Mouse (Mus musculus) intestine, postnatal 0 days (tissue): ENCODE measurements around the gene Il17c. TPM values are rescaled to one million over a fixed set of nuclear protein-coding genes. Genes with fewer than 3 reads are reported as not detected.

Source experiments
- ATAC-seq: fragments of 200-750 bp; cut with Nextera tagmentation; 2 replicates; pipeline ENCODE4 v1.8.0; 2017; ENCODE audit warnings: mild to moderate bottlenecking, moderate TSS enrichment, moderate library complexity
- H3K27ac ChIP-seq: fragments of 300-500 bp; sonication (generic); 2 replicates; pipeline ENCODE4 v1.5.1; 2014; ENCODE audit warnings: mild to moderate bottlenecking, low read depth, low read length, moderate library complexity
- H3K27me3 ChIP-seq: fragments of 300-500 bp; sonication (generic); replicated peaks from 2 replicates; pipeline ENCODE4 v1.6.1; 2014; ENCODE audit warnings: low read length, mixed read lengths; ENCODE audit not compliant: control insufficient read depth, insufficient read depth
- H3K36me3 ChIP-seq: fragments of 300-500 bp; sonication (generic); 2 replicates; pipeline ENCODE4 v1.6.1; 2014; ENCODE audit warnings: mild to moderate bottlenecking, moderate library complexity; ENCODE audit not compliant: control insufficient read depth, insufficient read depth
- H3K4me1 ChIP-seq: fragments of 300-500 bp; sonication (generic); replicated peaks from 2 replicates; pipeline ENCODE4 v1.6.1; 2014; ENCODE audit warnings: antibody characterized with exemption, low read length, mixed read lengths; ENCODE audit not compliant: control insufficient read depth, insufficient read depth
- H3K4me2 ChIP-seq: fragments of 300-500 bp; sonication (generic); replicated peaks from 2 replicates; pipeline ENCODE4 v1.6.1; 2014; ENCODE audit warnings: low read depth, mild to moderate bottlenecking, moderate library complexity
- H3K4me3 ChIP-seq: fragments of 300-500 bp; sonication (generic); 2 replicates; pipeline ENCODE4 v1.5.1; 2014; ENCODE audit warnings: low read depth, low read length
- H3K9ac ChIP-seq: fragments of 300-500 bp; sonication (generic); 2 replicates; pipeline ENCODE4 v1.6.1; 2014; ENCODE audit warnings: mild to moderate bottlenecking, low read depth, low read length
- H3K9me3 ChIP-seq: fragments of 300-500 bp; sonication (generic); 2 replicates; pipeline ENCODE4 v1.6.1; 2016; ENCODE audit warnings: mixed run types; ENCODE audit not compliant: control insufficient read depth
- CTCF ChIP-seq: sonication (generic); IDR thresholded peaks from 2 replicates; pipeline ENCODE4 v1.5.1; 2016; ENCODE audit warnings: low read depth, mild to moderate bottlenecking, control low read depth, antibody characterized with exemption, moderate library complexity
- WGBS: fragments of 180-500 bp; shearing (Covaris S2); extraction: QIAGEN DNeasy Blood & Tissue Kit; methylation state at CpG from one replicate; pipeline ENCODE4 v1.1.7; 2014; 5-methylcytosine and 5-hydroxymethylcytosine counted together
- microRNA-seq: library from miRNA; unstranded; fragments of <30 nt; microRNA quantifications from one replicate; pipeline ENCODE4, GENCODE M21; 2016
- polyA plus RNA-seq: library from polyadenylated mRNA; unstranded; fragments of >200 nt; fragmentation: Nextera tagmentation; extraction: Ambion mirVana; gene quantifications from 2 replicates; pipeline ENCODE4 v1.2.1, GENCODE M21; 2015

Gene Il17c
- polyA plus RNA-seq, 1 experiment from 2014 or later, result not detected

DNA sequence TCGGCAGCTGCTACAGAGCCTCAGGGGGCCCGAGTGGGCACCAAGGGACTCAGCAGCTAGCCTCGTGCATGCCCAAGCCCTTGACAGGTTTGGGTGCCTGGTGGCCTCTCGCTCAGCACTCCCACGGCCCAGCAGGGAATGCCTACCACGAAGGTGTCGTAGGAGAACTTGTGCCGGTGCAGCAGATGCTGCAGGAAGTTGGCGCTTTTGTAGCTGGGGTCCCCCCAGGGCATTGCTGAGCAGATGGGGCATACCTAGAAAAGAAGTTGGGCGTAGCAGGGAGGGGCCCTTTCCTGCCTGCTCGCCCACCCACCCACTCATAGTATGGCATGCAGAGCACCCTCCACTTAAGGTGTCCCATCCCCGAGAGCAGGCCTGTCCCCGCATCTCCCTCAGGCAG lies 46.0 kb downstream of the Il17c start:
- H3K27me3 ChIP-seq, result no peaks in the 10 kb centered on the region
- no peak overlapping the region for H3K4me3 ChIP-seq
- no peak for TF ChIP-seq CTCF
- H3K9me3 ChIP-seq, result no peaks in the 10 kb centered on the region
- no peak overlapping the region for H3K4me2 ChIP-seq
- no peak overlapping the region for H3K9ac ChIP-seq
- peaks cover 40% of the 10 kb centered on the region for H3K36me3 ChIP-seq
- no peak overlapping the region for H3K27ac ChIP-seq
- ATAC-seq, result no peak
- 93% methylated on average over 13 of the region's 13 CpGs for WGBS
- no peaks in the 10 kb centered on the region for H3K4me1 ChIP-seq

DNA sequence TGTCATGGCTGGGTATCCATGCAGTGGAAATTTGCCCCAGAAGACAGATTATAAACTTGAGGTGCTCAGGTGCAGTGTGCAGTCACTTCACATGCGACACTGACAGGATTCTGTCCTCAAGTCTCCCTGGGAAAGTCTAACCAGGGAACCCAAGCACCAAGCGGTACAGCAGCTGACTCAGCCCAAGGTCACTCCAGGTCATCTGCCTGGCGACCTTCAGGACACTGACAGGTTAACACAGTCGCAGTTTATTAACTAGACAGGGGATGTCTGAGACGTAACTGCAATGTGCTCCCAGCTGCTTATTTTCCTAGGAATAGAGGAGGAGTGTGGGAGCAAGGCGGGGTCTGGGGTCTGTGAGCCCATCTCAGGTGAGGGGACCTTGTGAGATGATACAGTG lies 47.6 kb downstream of the Il17c start:
- H3K4me3 ChIP-seq, result no peak overlapping the region
- no peak overlapping the region for H3K27ac ChIP-seq
- no peaks in the 10 kb centered on the region for H3K9me3 ChIP-seq
- no peak for ATAC-seq
- peaks cover 46% of the 10 kb centered on the region for H3K36me3 ChIP-seq
- H3K4me2 ChIP-seq, result no peak overlapping the region
- H3K9ac ChIP-seq, result no peak overlapping the region
- no peak for TF ChIP-seq CTCF
- no peaks in the 10 kb centered on the region for H3K27me3 ChIP-seq
- H3K4me1 ChIP-seq, result no peaks in the 10 kb centered on the region
- 79% methylated on average over 6 of the region's 6 CpGs for WGBS

DNA sequence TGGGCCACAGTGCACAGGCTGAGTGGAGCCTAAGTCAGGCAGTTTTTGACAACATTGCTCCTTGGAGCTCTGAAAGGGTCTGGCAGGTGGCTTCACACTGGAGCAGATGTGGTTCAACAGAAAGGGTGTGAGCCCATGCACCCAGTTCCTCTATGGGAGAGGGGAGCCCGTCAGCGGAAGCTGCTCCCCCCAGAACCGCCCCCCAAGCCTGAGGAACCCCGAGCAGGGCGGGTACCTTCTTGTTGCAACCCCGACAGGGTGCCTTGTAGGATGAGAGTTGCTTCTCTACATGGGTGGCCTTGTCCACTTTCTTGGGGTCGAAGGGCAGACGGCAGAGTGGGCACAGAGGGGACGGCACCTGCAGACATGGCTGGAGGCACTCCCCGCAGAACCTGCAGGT lies 48.1 kb downstream of the Il17c start:
- Histone ChIP-seq H3K27ac (no peak overlapping the region), H3K27me3 (no peaks in the 10 kb centered on the region), H3K9me3 (no peaks in the 10 kb centered on the region), H3K4me1 (no peaks in the 10 kb centered on the region), H3K4me2 (no peak overlapping the region), H3K4me3 (no peak overlapping the region), H3K9ac (no peak overlapping the region), H3K36me3 (peaks cover 46% of the 10 kb centered on the region)
- WGBS, result 86% methylated on average over 10 of the region's 10 CpGs
- TF ChIP-seq CTCF, result no peak
- ATAC-seq, result no peak

DNA sequence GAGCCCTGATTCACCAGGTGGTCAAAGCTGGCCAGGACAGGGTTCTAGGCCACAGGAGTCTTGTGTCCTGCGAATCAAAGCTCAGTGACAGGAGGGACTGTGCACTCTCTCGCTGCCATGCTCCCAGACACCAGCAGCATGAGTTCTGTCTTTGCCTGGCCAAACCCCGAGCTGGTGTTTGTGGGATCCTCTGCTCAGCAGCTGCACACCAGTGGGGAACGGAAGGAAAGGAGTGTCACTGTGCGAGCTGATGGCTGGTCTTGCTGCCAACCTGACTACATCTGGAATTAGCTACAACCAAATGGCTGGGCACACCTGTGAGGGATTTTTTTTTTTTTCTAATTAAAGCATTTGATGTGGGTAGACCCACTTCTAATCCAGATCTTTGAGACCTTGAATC lies 48.9 kb downstream of the Il17c start:
- H3K27ac ChIP-seq, result no peak overlapping the region
- H3K9me3 ChIP-seq, result no peaks in the 10 kb centered on the region
- no peak for ATAC-seq
- H3K36me3 ChIP-seq, result peaks cover 43% of the 10 kb centered on the region
- 87% methylated on average over 5 of the region's 5 CpGs for WGBS
- no peak for TF ChIP-seq CTCF
- no peak overlapping the region for H3K4me2 ChIP-seq
- H3K9ac ChIP-seq, result no peak overlapping the region
- no peak overlapping the region for H3K4me3 ChIP-seq
- no peaks in the 10 kb centered on the region for H3K27me3 ChIP-seq
- no peaks in the 10 kb centered on the region for H3K4me1 ChIP-seq

Small RNAs within 50 kb of the gene (microRNA-seq; reads per million reads assigned to microRNA genes)
- not detected for gene Gm24366

Other genes with a start within 250 kb of the Il17c start
- gene Zfpm1, start 139.9 kb upstream of the Il17c start, polyA plus RNA-seq, result 7.7 and 9.8 TPM in 2 replicates
- gene Trhr2, start 61.3 kb upstream of the Il17c start, polyA plus RNA-seq, result not detected in 2 replicates
- gene Zc3h18, start 45.4 kb upstream of the Il17c start, polyA plus RNA-seq, result 24.0 and 26.1 TPM in 2 replicates
- 292 and 312 TPM in 2 replicates for gene Cyba, start 10.9 kb downstream of the Il17c start, polyA plus RNA-seq
- 18.7 and 19.2 TPM in 2 replicates for gene Mvd, start 21.4 kb downstream of the Il17c start, polyA plus RNA-seq
- gene Snai3, start 38.7 kb downstream of the Il17c start, polyA plus RNA-seq, result 0.33 and 0.46 TPM in 2 replicates
- gene Rnf166, start 54.0 kb downstream of the Il17c start, polyA plus RNA-seq, result 22.7 and 22.8 TPM in 2 replicates
- gene Ctu2, start 54.1 kb downstream of the Il17c start, polyA plus RNA-seq, result 22.4 and 26.4 TPM in 2 replicates
- 4.4 and 7.3 TPM in 2 replicates for gene Piezo1, start 129.3 kb downstream of the Il17c start, polyA plus RNA-seq
- gene Cdt1, start 146.0 kb downstream of the Il17c start, polyA plus RNA-seq, result 13.3 and 14.0 TPM in 2 replicates
- gene Aprt, start 154.9 kb downstream of the Il17c start, polyA plus RNA-seq, result 676 and 681 TPM in 2 replicates
- gene Galns, start 189.4 kb downstream of the Il17c start, polyA plus RNA-seq, result 58.1 and 59.0 TPM in 2 replicates
- gene Trappc2l, start 189.6 kb downstream of the Il17c start, polyA plus RNA-seq, result 136 and 144 TPM in 2 replicates
- gene Pabpn1l, start 200.7 kb downstream of the Il17c start, polyA plus RNA-seq, result 0.13 TPM in 1 of 2 replicates, not detected in the other